Mouse (Mus musculus): ENCODE measurements at regions not wholly inside any gene's neighbourhood (a gene's known extent, or its start where the extent isn't known, plus 50 kb on each side); places are given as distances from the start of the nearest gene placed in this dataset.

- 88% methylated on average over 6 of the region's 6 CpGs for WGBS
- Histone ChIP-seq H3K9me3 (replicated peaks) (peaks cover 5% of the 10 kb centered on the region), H3K4me2 (no peak overlapping the region), H3K27ac (ENCODE audit: poor library complexity, severe bottlenecking) (no peak overlapping the region), H3K27me3 (replicated peaks) (no peaks in the 10 kb centered on the region), H3K4me3 (no peak overlapping the region), H3K36me3 (no peaks in the 10 kb centered on the region), H3K9ac (no peak overlapping the region), H3K4me1 (replicated peaks) (no peaks in the 10 kb centered on the region)
- no peak for ATAC-seq (ENCODE audit: insufficient number of reproducible peaks, low FRiP score)
These were observed 200.6 kb downstream of the Tgfb2 start for GRCm38 (mm10) chr1:186505051-186505711.

- no peak overlapping the region for H3K4me3 ChIP-seq
- no peaks in the 10 kb centered on the region for H3K27me3 ChIP-seq (replicated peaks)
- H3K36me3 ChIP-seq = no peaks in the 10 kb centered on the region
- no peak overlapping the region for H3K27ac ChIP-seq (ENCODE audit: poor library complexity, severe bottlenecking)
- 91% methylated on average over 1 of the region's 1 CpGs for WGBS
- no peak for ATAC-seq (ENCODE audit: insufficient number of reproducible peaks, low FRiP score)
- H3K4me2 ChIP-seq = no peak overlapping the region
- no peaks in the 10 kb centered on the region for H3K4me1 ChIP-seq (replicated peaks)
- no peak overlapping the region for H3K9ac ChIP-seq
- no peaks in the 10 kb centered on the region for H3K9me3 ChIP-seq (replicated peaks)
These were observed 204.1 kb downstream of the Tgfb2 start for GRCm38 (mm10) chr1:186501726-186502125.

GRCm38 (mm10) chr1:186497872-186498271, 207.9 kb downstream of the Tgfb2 start:
- no peaks in the 10 kb centered on the region for H3K27me3 ChIP-seq (replicated peaks)
- 45% methylated on average over 1 of the region's 1 CpGs for WGBS
- H3K36me3 ChIP-seq = no peaks in the 10 kb centered on the region
- ATAC-seq (ENCODE audit: insufficient number of reproducible peaks, low FRiP score) = no peak
- no peak overlapping the region for H3K4me3 ChIP-seq
- no peaks in the 10 kb centered on the region for H3K4me1 ChIP-seq (replicated peaks)
- no peak overlapping the region for H3K27ac ChIP-seq (ENCODE audit: poor library complexity, severe bottlenecking)
- no peak overlapping the region for H3K9ac ChIP-seq
- 0 out of 2 replicates have a peak, but pooled peaks cover 4% of the 10 kb centered on the region for H3K9me3 ChIP-seq (replicated peaks)
- no peak overlapping the region for H3K4me2 ChIP-seq

- Histone ChIP-seq H3K27ac (ENCODE audit: poor library complexity, severe bottlenecking) (no peak overlapping the region), H3K36me3 (no peaks in the 10 kb centered on the region), H3K9ac (no peak overlapping the region), H3K27me3 (replicated peaks) (no peaks in the 10 kb centered on the region), H3K9me3 (replicated peaks) (0 out of 2 replicates have a peak, but pooled peaks cover 4% of the 10 kb centered on the region), H3K4me2 (no peak overlapping the region), H3K4me3 (no peak overlapping the region), H3K4me1 (replicated peaks) (peaks cover 3% of the 10 kb centered on the region; the same call in 1 of the 2 replicates)
- no peak for ATAC-seq (ENCODE audit: insufficient number of reproducible peaks, low FRiP score)
- WGBS = 66% methylated on average over 2 of the region's 2 CpGs
These were observed 208.5 kb downstream of the Tgfb2 start for GRCm38 (mm10) chr1:186497333-186497732.

- 83% methylated on average over 5 of the region's 5 CpGs for WGBS
- Histone ChIP-seq H3K27me3 (replicated peaks) (no peaks in the 10 kb centered on the region), H3K9me3 (replicated peaks) (0 out of 2 replicates have a peak, but pooled peaks cover 4% of the 10 kb centered on the region), H3K27ac (ENCODE audit: poor library complexity, severe bottlenecking) (no peak overlapping the region), H3K36me3 (no peaks in the 10 kb centered on the region), H3K4me1 (replicated peaks) (peaks cover 5% of the 10 kb centered on the region; the same call in 1 of the 2 replicates), H3K4me3 (no peak overlapping the region), H3K9ac (no peak overlapping the region), H3K4me2 (no peak overlapping the region)
- no peak for ATAC-seq (ENCODE audit: insufficient number of reproducible peaks, low FRiP score)
These were observed 211.4 kb downstream of the Tgfb2 start for GRCm38 (mm10) chr1:186494411-186494783.

- WGBS = 76% methylated on average over 14 of the region's 14 CpGs
- no peak for ATAC-seq (ENCODE audit: insufficient number of reproducible peaks, low FRiP score)
- H3K27me3 ChIP-seq (replicated peaks) = no peaks in the 10 kb centered on the region
These were observed 212.0 kb downstream of the Tgfb2 start for GRCm38 (mm10) chr1:186493664-186494410.

GRCm38 (mm10) chr1:186482177-186482576, 223.6 kb downstream of the Tgfb2 start:
- ATAC-seq (ENCODE audit: insufficient number of reproducible peaks, low FRiP score) = no peak
- no peak overlapping the region for H3K4me2 ChIP-seq
- H3K9me3 ChIP-seq (replicated peaks) = no peaks in the 10 kb centered on the region
- 64% methylated on average over 8 of the region's 8 CpGs for WGBS
- H3K27me3 ChIP-seq (replicated peaks) = no peaks in the 10 kb centered on the region
- H3K4me3 ChIP-seq = no peak overlapping the region
- no peak overlapping the region for H3K27ac ChIP-seq (ENCODE audit: poor library complexity, severe bottlenecking)
- no peak overlapping the region for H3K9ac ChIP-seq
- no peaks in the 10 kb centered on the region for H3K36me3 ChIP-seq
- no peaks in the 10 kb centered on the region for H3K4me1 ChIP-seq (replicated peaks)

More at GRCm38 (mm10) chr1:186493664-186494410, 212.0 kb downstream of the Tgfb2 start:
- no peaks in the 10 kb centered on the region for H3K36me3 ChIP-seq
- peaks cover 5% of the 10 kb centered on the region; the same call in 1 of the 2 replicates for H3K4me1 ChIP-seq (replicated peaks)
- no peak overlapping the region for H3K4me3 ChIP-seq
- H3K9ac ChIP-seq = no peak overlapping the region
- no peak overlapping the region for H3K4me2 ChIP-seq
- H3K27ac ChIP-seq (ENCODE audit: poor library complexity, severe bottlenecking) = no peak overlapping the region
- 0 out of 2 replicates have a peak, but pooled peaks cover 4% of the 10 kb centered on the region for H3K9me3 ChIP-seq (replicated peaks)

GRCm38 (mm10) chr1:186480019-186480418, 225.8 kb downstream of the Tgfb2 start:
- no peak for ATAC-seq (ENCODE audit: insufficient number of reproducible peaks, low FRiP score)
- Histone ChIP-seq H3K4me2 (no peak overlapping the region), H3K4me1 (replicated peaks) (no peaks in the 10 kb centered on the region), H3K36me3 (no peaks in the 10 kb centered on the region), H3K9me3 (replicated peaks) (no peaks in the 10 kb centered on the region), H3K4me3 (no peak overlapping the region), H3K27ac (ENCODE audit: poor library complexity, severe bottlenecking) (no peak overlapping the region), H3K27me3 (replicated peaks) (no peaks in the 10 kb centered on the region), H3K9ac (no peak overlapping the region)
- WGBS = 78% methylated on average over 1 of the region's 1 CpGs

- H3K4me2 ChIP-seq = no peak overlapping the region
- ATAC-seq (ENCODE audit: insufficient number of reproducible peaks, low FRiP score) = no peak
- H3K36me3 ChIP-seq = no peaks in the 10 kb centered on the region
- H3K9ac ChIP-seq = no peak overlapping the region
- no peak overlapping the region for H3K27ac ChIP-seq (ENCODE audit: poor library complexity, severe bottlenecking)
- H3K9me3 ChIP-seq (replicated peaks) = no peaks in the 10 kb centered on the region
- no peak overlapping the region for H3K4me3 ChIP-seq
- H3K4me1 ChIP-seq (replicated peaks) = no peaks in the 10 kb centered on the region
- H3K27me3 ChIP-seq (replicated peaks) = no peaks in the 10 kb centered on the region
- 62% methylated on average over 8 of the region's 8 CpGs for WGBS
These were observed 227.2 kb downstream of the Tgfb2 start for GRCm38 (mm10) chr1:186478428-186479238.

- Histone ChIP-seq H3K4me3 (no peak overlapping the region), H3K4me2 (no peak overlapping the region), H3K4me1 (replicated peaks) (no peaks in the 10 kb centered on the region), H3K36me3 (no peaks in the 10 kb centered on the region), H3K27me3 (replicated peaks) (no peaks in the 10 kb centered on the region), H3K27ac (ENCODE audit: poor library complexity, severe bottlenecking) (no peak overlapping the region), H3K9me3 (replicated peaks) (no peaks in the 10 kb centered on the region), H3K9ac (no peak overlapping the region)
- WGBS = 50% methylated on average over 2 of the region's 2 CpGs
- no peak for ATAC-seq (ENCODE audit: insufficient number of reproducible peaks, low FRiP score)
These were observed 230.9 kb downstream of the Tgfb2 start for GRCm38 (mm10) chr1:186474844-186475243.

- no peaks in the 10 kb centered on the region for H3K4me1 ChIP-seq (replicated peaks)
- H3K4me2 ChIP-seq = no peak overlapping the region
- WGBS = 72% methylated on average over 1 of the region's 1 CpGs
- no peak for ATAC-seq (ENCODE audit: insufficient number of reproducible peaks, low FRiP score)
- H3K36me3 ChIP-seq = no peaks in the 10 kb centered on the region
- H3K9ac ChIP-seq = no peak overlapping the region
- H3K27ac ChIP-seq (ENCODE audit: poor library complexity, severe bottlenecking) = no peak overlapping the region
- H3K4me3 ChIP-seq = no peak overlapping the region
- H3K9me3 ChIP-seq (replicated peaks) = no peaks in the 10 kb centered on the region
- no peaks in the 10 kb centered on the region for H3K27me3 ChIP-seq (replicated peaks)
These were observed 231.4 kb downstream of the Tgfb2 start for GRCm38 (mm10) chr1:186474385-186474784.
